Mouse (Mus musculus): Measurements from ENCODE around the gene Ppp5c.

The Ppp5c gene

GRCm38 (mm10) chr7:16978593-16978992, 49.1 kb downstream of the Ppp5c start:
- DNase-seq (ENCODE audit: low read depth), result no peak

DNA sequence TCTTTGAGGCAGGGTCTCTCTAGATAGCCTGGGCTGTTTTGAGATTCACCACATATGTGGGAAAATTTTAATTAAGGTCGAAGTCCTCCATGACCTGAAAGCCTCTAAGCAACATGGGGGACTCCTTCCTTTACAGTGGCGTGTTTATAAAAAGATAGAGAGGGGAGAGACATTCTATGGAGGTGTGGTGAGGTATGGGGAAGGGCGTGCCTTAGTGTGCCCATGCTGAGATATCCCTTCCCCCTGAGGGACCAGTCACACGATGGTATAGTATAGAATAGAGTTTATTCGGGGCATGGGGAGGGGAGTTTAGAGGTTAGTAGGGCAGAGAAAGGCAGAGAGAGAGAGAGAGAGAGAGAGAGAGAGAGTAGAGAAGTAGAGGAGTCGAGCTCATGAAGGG, 49.6 kb downstream of the Ppp5c start:
- DNase-seq (ENCODE audit: low read depth), result no peak

DNA sequence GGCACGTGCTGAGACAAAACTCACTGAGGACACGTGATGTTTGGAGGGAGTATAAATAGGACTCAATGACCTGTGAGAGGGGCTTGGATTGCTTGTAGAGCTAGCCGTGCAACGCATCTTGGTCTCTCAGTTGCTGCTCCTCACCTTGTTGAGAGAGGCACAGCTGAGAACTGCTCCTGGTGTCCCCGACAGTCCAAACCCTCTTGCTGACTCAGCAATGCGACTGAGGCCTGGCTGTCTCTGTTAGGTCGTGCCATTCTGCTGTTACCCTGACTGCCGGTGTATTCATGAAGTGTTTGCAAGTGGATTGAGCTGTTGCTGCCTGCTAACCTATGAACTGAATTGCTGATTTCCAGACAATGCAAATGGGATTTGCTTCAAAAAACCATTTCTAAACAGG, 51.4 kb downstream of the Ppp5c start:
- DNase-seq (ENCODE audit: low read depth), result no peak

- peak; percentile 89 for DNase-seq (ENCODE audit: low read depth)
These were observed 53.7 kb downstream of the Ppp5c start for GRCm38 (mm10) chr7:16974018-16974417.

- no peak for DNase-seq (ENCODE audit: low read depth)
These were observed 56.6 kb downstream of the Ppp5c start for GRCm38 (mm10) chr7:16971160-16971559.

DNA sequence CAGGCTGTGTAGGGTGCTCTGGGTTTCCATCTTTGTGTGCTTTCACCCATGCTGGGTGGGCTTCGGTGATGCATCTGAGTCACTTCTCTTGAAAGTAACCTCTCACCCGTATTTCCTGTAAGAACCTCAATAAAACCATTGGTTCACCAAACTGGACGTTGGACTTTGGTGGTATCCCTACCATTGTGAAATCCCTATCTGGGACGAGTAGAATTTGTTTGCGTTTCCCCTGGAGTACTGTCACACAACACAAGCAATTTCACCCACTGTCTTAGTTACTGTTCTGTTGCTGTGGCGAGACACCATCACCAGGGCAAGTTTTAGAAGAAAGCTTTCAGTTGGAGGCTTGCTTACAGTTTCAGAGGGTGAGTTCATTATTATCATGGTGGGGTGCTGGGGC, 59.3 kb downstream of the Ppp5c start:
- DNase-seq (ENCODE audit: low read depth), result no peak

DNA sequence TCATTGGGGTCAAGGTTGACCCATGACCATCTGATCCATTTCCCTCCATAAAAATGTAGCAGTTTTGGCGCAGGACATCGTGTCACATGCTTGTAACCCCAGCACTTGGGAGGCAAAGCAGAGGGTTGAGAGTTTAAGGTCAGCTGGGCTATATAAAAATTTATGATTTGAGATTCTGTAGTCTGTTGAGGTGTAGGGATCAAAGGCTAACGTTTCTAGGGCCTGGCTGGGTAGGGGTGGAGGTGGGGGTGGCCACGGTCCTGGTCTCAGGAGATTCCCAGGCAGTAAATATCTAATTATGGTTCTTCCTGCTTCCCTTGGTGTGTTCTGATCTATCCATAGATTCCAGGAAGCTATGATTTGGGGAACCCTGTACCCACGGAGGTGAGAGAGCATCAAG, 66.0 kb downstream of the Ppp5c start:
- no peak for DNase-seq (ENCODE audit: low read depth)

DNA sequence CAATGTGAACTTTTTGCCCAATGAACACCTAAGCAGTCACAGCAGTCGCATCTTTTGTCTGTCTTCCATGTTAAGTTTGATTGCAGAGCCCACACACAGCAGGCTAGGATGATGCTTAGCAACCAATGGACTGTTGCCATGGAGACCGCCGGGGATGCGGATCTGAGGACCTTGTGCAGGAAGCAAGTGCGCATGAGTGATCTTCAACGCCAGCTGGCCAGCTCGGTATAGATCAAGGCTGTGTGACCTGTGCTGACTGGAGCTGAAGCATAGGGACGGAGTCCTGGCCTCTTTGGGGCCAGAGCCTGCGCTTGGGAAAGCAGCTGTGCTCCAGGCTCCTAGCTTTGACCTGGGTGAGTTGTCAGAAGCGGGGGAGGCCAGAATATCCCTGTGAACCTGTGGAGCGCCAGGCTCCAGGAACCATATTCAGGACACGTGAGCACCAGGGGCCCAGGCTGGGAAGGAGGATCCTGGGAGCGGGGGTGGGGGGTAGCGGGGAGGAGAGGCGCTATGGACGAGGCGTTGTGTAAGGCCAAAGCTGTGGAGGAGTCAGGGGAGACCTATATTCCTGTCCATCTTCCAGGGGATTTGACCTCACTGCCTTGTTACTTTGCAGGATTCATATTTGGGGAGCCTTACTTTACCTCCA, 68.1 kb downstream of the Ppp5c start, which contains the start of gene Pnmal1:
Pnmal1 (plus strand) TSS at position 141 of the 649 bp plus-strand sequence.
- DNase-seq (ENCODE audit: low read depth), result no peak

GRCm38 (mm10) chr7:16956410-16957265, 71.1 kb downstream of the Ppp5c start:
- no peak for DNase-seq (ENCODE audit: low read depth)

- peak; percentile 53 for DNase-seq (ENCODE audit: low read depth)
These were observed 72.0 kb downstream of the Ppp5c start for GRCm38 (mm10) chr7:16955712-16956111.

Measured in 416B (cell line).